Mouse (Mus musculus) kidney, postnatal 36 days (tissue): ENCODE measurements around the gene Phactr4.
"Not testable (repeated sequence)": the region's sequence is repeated elsewhere in the genome, so short reads cannot be mapped to it uniquely, and the experiment has no call there.

Experiments
- DNase-seq, 2 experiments: peaks; one replicate each; pipeline ENCODE4 v3.0.0; 2021 to 2022; ENCODE audit warnings: mixed read lengths in 2 of 2

Phactr4 gene

GRCm38 (mm10) chr4:132421923-132422782, at the start of gene Phactr4:
Gene Phactr4, minus strand, starts transcription at chr4:132422489.
- peak; percentile 99 for DNase-seq

DNA sequence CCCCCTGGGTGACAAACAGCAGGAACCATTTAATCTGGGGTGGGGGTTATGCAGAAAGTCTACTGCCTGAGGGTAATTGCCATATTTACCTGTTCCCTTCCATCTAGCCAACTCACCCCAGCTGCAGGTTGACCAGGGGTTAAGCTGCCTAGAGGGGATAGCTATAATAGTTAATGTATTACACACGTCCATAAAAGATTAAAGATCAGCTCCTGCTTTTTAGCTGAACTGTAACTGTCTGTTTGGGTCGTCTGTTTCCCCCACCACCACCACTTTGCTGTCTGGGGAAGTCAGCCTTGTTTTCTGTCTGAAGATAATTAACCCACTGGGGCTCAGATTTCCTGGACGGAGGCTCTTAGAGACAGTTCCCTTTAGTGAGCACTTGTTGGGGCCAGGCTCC, 47.6 kb upstream of the Phactr4 start:
- DNase-seq: peak; percentile 57 to 85

- no peak for DNase-seq
Observed at GRCm38 (mm10) chr4:132464255-132464613, 41.9 kb upstream of the Phactr4 start.

- DNase-seq: peak; percentile 95 to 96
Observed at GRCm38 (mm10) chr4:132463430-132464254, 41.4 kb upstream of the Phactr4 start, which contains the start of gene Med18. Gene Med18, minus strand, starts transcription at chr4:132463921.

GRCm38 (mm10) chr4:132462836-132463235, 40.5 kb upstream of the Phactr4 start:
- DNase-seq: no peak

DNA sequence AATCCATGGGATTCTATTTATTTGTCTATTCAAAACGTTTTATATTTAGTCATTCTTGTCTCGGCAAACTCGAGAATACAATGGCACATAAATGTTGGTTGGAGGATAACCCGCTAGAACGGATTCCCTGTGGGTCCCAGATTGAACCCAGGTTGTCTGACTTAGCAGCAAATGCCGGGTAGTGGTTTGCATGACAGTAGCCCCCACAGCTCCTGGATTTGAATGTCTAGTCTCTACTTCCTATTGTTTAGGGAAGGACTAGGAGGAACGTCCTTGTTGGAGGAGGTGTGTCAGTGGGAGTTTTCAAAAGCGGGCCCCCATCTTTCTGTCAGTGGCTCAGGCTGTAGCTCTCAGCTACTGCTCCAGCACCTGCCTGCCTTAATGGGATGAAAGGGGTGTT, 37.9 kb upstream of the Phactr4 start:
- no peak for DNase-seq

DNA sequence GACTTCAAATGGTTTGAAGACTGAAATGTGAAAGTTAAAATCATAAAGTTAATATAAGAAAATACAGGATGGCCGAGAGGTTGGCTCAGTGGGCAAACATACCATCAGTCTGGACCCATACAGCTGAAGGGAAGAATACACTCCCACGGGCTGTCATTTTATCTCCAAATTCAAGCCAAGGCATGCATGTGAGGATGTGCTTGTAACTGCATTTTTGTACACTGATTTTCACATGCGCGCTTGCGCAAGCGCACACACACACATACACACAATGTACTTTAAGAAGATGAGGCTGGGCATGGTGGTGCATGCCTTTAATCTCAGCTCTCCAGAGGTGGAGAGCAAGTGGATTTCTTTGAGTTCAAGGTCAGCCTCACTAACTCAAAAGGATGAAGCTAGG, 33.3 kb upstream of the Phactr4 start:
- no peak for DNase-seq

DNA sequence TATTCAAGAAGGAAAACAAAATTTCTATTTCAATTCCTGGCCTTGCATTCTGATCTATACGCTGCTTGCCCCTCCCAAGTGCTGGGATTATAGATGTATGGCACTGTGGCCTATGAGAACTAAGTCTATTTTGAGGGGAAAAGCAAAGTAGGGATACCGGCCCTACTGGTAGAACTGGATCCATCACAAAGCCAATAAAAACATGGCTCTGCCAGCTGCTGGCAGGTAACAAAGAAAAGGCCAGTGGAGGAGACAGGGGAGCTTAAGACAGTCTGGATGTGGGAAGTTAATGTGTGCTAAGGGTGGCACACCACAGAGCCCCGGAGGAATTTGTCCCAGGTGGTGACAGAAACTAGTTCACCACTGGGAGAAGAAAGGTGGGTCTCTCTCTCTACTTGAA, 32.9 kb upstream of the Phactr4 start:
- DNase-seq: peak in 1 of 2 experiments; percentile 34

DNA sequence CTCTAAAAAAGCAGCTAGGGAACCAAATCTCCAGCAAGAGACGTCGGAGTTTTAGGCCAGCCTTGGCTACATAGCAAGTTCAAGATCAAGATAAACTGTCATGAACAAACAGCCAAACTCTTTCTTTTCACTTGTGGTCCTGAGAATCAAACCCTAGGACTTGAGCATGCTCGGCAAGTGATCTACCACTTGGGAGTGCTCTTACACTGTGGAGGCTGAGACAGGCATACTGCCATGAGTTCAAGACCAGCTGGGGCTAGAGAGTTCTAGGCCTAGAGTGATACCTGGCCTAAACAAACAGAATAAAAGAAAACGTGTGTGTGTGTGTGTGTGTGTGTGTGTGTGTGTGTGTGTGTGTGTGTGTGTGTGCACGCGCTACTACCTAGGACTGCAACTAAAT, 31.9 kb upstream of the Phactr4 start:
- DNase-seq: no peak

DNA sequence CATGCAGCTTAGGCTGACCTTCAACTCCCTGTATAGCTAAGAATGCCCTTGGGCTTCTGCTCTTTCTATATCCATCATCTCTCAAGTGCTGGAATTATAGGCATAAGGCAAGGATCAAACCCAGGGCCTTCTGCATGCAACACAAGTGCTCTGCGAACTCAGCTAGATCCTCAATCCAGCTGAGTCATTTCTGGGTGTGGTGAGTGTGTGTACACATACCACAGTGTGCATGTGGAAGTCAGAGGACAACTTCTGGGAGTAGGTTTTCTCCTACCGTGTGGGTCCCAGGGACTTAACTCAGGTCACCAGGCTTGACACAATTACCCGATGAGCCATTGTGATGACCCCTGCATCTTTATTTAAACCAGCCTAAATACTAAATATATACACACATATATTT, 27.5 kb upstream of the Phactr4 start:
- no peak for DNase-seq

DNA sequence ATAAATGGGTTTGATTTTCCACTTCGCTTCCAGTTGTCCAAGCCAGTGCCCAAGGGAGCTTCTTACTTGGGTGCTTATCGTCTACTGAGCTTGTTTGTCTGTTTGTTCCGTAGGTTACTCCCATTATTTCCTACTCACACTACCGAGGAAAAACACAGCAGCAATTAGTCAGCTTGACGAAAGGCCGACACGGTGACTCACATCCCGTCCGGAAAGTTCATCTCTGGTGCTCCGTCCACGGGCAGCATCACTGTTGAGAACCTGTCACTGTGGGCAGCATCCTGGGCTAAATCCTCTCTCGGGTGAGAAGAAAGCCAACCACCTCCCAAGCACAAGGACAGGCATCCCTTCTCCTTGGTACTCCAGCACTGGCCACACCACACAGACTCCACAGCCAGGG, 23.8 kb upstream of the Phactr4 start:
- DNase-seq: peak; percentile 37 to 46

GRCm38 (mm10) chr4:132444516-132444915, 22.2 kb upstream of the Phactr4 start:
- DNase-seq: no peak

DNA sequence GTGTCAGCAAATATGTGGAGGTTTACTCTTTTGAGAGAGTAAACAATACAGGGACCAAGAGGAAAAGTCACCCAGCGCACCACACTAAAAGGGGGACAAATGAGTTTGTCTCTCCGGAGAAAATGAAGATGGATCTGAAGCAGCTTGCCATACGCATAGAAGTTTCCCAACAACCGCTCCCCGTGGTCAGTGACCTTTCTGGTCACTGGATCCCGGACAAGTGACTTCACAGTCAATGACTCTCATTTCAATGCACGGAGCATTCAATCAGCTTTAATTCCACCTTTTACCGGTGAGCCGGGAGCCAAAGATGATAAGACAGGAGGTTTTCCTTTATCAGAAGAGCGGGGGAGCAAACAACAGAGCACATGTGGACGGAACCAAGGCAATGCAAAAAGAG, 15.6 kb upstream of the Phactr4 start:
- DNase-seq: no peak

GRCm38 (mm10) chr4:132432717-132433372, 10.6 kb upstream of the Phactr4 start:
- DNase-seq: no peak

DNA sequence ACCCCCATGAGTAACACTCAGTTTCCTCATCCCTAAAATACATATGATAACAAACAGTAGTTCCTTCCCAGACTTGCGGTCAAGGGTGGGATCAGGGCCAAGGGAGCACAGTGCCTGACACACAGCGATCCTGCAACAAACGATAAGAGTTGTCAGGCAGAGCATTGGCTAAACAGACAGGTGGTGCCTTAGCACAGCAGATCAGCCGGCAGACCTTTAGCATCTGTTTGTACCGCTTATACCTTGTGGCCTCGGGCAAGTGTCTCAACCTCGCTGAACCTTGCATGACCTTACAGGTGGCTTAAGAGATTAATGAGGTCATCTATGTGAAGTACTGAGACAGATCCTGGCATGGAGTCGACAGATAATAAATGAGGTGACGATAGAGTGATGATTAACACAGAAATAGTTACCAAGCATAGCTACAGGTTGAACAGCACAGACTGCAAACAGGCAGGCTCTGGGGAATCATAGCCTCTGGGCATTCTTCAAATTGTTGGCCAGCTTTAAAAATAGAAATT, 5.8 kb upstream of the Phactr4 start:
- DNase-seq: no peak

DNA sequence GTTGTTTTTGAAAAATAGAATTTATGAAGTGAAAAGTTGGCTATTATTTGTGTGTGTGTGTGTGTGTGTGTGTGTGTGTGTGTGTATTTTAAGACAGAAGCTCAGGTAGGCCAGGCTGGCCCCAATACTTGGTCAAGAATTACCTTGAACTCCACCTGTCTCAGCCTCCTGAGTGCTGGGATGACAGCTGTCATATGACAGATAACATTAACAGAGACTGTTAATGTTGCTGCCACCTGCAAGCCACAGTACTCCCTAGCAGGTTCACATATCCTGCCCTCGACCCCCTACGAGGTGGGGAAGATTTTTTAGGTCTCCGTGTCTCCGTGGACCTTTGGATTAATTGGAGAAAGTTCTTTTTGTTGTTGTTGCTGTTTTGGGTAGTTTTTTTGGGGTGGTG, 5.2 kb upstream of the Phactr4 start:
- no peak for DNase-seq

DNA sequence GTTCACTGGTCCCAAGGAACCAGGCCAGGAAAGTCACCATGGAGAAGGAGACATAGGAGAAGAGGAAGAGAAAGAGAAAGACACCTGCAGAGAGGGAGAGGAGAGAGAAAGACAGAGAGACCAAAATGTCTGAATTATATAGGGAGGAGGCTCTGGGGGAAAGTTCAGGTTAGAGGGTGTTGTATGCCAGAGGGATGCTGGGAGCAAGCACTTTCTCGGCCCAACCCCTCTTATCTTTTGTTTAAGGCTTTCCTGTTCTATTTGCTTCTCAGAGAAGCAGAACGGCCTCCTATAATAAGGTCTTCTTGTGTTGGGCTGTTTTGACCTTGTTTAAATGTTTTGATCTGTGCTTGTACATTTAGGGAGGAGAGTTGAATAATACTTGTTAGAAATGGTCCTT, 3.7 kb upstream of the Phactr4 start:
- DNase-seq: no peak

DNA sequence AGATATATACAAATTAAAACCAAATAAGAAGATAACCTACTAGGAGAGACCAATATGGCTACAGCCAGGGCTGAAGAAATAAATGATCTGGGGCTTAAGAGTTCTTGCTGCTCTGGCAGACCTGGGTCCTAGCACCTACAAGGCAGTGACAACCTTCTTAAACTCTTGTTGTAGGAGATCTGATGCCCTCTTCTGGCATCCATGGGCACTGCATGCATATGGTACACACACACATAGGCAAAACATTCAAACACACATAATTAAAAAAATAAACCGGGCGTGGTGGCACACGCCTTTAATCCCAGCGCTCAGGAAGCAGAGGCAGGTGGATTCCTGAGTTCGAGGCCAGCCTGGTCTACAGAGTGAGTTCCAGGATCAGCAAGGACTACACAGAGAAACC, 2.5 kb upstream of the Phactr4 start:
- DNase-seq: no peak

DNA sequence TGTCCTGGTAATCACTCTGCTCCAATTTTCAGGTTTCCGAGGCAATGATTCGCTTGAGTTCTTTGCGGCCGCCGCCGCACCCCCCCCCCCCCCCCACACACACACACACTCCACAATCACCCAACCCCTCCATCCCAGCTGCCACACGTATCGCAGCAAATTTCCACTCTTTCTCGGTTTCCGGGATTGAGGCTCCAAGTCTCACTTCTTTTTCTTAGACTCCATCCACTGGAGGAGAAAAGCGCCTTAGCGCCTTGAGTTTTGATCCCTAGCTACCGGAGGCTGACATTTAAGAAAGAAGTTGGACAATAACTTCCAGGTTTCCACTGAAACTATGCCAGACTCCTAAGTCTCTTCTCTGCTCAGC, 750 bp downstream of the Phactr4 start:
- DNase-seq: no peak

GRCm38 (mm10) chr4:132420471-132420870, 1.8 kb downstream of the Phactr4 start:
- no peak for DNase-seq

DNA sequence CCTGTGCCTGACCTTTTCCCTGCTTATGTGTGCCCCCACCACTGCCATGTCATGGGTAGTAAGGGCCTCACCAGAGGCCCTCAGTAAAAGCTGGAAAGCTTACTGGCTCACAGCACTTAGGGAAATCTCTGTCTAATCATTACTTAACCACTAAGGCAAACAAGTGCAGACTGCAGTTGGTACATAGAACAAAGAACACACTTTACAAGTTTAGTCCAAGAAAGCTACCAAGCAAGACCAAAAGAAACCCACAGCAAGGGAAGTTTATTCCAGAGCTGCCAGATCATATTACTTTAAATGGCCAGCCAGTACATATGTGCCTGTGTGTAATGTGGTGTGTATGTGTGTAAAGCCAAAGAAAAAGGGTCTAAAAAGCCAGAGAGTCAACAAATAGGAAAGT, 6.3 kb downstream of the Phactr4 start:
- peak; percentile 39 to 75 for DNase-seq

DNA sequence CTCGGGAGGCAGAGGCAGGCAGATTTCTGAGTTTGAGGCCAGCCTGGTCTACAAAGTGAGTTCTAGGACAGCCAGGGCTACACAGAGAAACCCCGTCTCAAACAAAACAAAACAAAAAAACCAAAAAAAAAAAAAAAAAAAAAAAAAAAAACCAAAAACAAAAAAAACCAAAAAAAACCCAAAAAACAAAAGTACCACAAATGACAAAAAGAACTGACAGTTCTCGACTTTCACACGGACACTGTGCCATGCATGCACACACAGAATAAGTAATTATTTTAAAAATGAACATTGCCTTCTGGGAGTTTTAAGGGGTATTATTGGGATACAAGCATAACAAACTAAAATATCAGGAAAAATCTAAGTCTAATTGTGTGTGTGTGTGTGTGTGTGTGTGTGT, 9.0 kb downstream of the Phactr4 start:
- not testable (repeated sequence) for DNase-seq
